Mouse (Mus musculus): ENCODE data around the gene Hspb9. TPM values are rescaled to one million over a fixed set of nuclear protein-coding genes. Genes with fewer than 3 reads are reported as not detected.
A peak's percentile ranks its signal among the peaks of the same experiment; 100 is the strongest.

Hspb9 gene
- polyA plus RNA-seq, 1 experiment from 2014 or later, result 0.36 TPM

- Histone ChIP-seq H3K9me3 (ENCODE audit: control insufficient read depth, low read length) (no peaks in the 10 kb centered on the region), H3K27ac (ENCODE audit: low read depth, low read length) (no peak overlapping the region), H3K4me2 (ENCODE audit: low read depth, low read length, severe bottlenecking) (no peak overlapping the region), H3K27me3 (ENCODE audit: control insufficient read depth, insufficient read depth, low read length) (peaks cover 5% of the 10 kb centered on the region), H3K4me3 (ENCODE audit: low read depth, low read length) (no peak overlapping the region), H3K9ac (ENCODE audit: low read length) (no peak overlapping the region), H3K36me3 (ENCODE audit: control insufficient read depth, insufficient read depth, low read length) (no peaks in the 10 kb centered on the region), H3K4me1 (replicated peaks; ENCODE audit: control insufficient read depth, insufficient read depth, low read length) (peaks cover 2% of the 10 kb centered on the region; the same call in 1 of the 2 replicates)
- WGBS, result 86% methylated on average over 12 of the region's 12 CpGs
- no peak for ATAC-seq (replicated peaks; ENCODE audit: low FRiP score)
- DNase-seq (ENCODE audit: low spot score), result no peak
Observed at GRCm38 (mm10) chr11:100754021-100754692, 40.5 kb downstream of the Hspb9 start.

GRCm38 (mm10) chr11:100754693-100755057, 41.0 kb downstream of the Hspb9 start:
- no peaks in the 10 kb centered on the region for H3K36me3 ChIP-seq (ENCODE audit: control insufficient read depth, insufficient read depth, low read length)
- WGBS, result 88% methylated on average over 3 of the region's 3 CpGs
- H3K27ac ChIP-seq (ENCODE audit: low read depth, low read length), result no peak overlapping the region
- no peak overlapping the region for H3K9ac ChIP-seq (ENCODE audit: low read length)
- H3K4me2 ChIP-seq (ENCODE audit: low read depth, low read length, severe bottlenecking), result no peak overlapping the region
- no peaks in the 10 kb centered on the region for H3K9me3 ChIP-seq (ENCODE audit: control insufficient read depth, low read length)
- ATAC-seq (replicated peaks; ENCODE audit: low FRiP score), result no peak
- H3K4me3 ChIP-seq (ENCODE audit: low read depth, low read length), result no peak overlapping the region
- H3K27me3 ChIP-seq (ENCODE audit: control insufficient read depth, insufficient read depth, low read length), result peaks cover 8% of the 10 kb centered on the region
- no peak for DNase-seq (ENCODE audit: low spot score)
- H3K4me1 ChIP-seq (replicated peaks; ENCODE audit: control insufficient read depth, insufficient read depth, low read length), result peaks cover 5% of the 10 kb centered on the region; the same call in 1 of the 2 replicates

- Histone ChIP-seq H3K27me3 (ENCODE audit: control insufficient read depth, insufficient read depth, low read length) (peaks cover 13% of the 10 kb centered on the region), H3K4me2 (ENCODE audit: low read depth, low read length, severe bottlenecking) (no peak overlapping the region), H3K27ac (ENCODE audit: low read depth, low read length) (no peak overlapping the region), H3K4me1 (replicated peaks; ENCODE audit: control insufficient read depth, insufficient read depth, low read length) (peaks cover 8% of the 10 kb centered on the region; the same call in 1 of the 2 replicates), H3K4me3 (ENCODE audit: low read depth, low read length) (no peak overlapping the region), H3K36me3 (ENCODE audit: control insufficient read depth, insufficient read depth, low read length) (no peaks in the 10 kb centered on the region), H3K9ac (ENCODE audit: low read length) (no peak overlapping the region), H3K9me3 (ENCODE audit: control insufficient read depth, low read length) (no peaks in the 10 kb centered on the region)
- no peak for DNase-seq (ENCODE audit: low spot score)
- 74% methylated on average over 6 of the region's 6 CpGs for WGBS
- ATAC-seq (replicated peaks; ENCODE audit: low FRiP score), result no peak
Observed at GRCm38 (mm10) chr11:100756476-100756875, 42.8 kb downstream of the Hspb9 start.

- Histone ChIP-seq H3K9me3 (ENCODE audit: control insufficient read depth, low read length) (no peaks in the 10 kb centered on the region), H3K27me3 (ENCODE audit: control insufficient read depth, insufficient read depth, low read length) (peaks cover 13% of the 10 kb centered on the region), H3K4me2 (ENCODE audit: low read depth, low read length, severe bottlenecking) (no peak overlapping the region), H3K36me3 (ENCODE audit: control insufficient read depth, insufficient read depth, low read length) (no peaks in the 10 kb centered on the region), H3K9ac (ENCODE audit: low read length) (no peak overlapping the region), H3K4me1 (replicated peaks; ENCODE audit: control insufficient read depth, insufficient read depth, low read length) (peaks cover 8% of the 10 kb centered on the region; the same call in 1 of the 2 replicates), H3K4me3 (ENCODE audit: low read depth, low read length) (no peak overlapping the region), H3K27ac (ENCODE audit: low read depth, low read length) (no peak overlapping the region)
- DNase-seq (ENCODE audit: low spot score) (no peak), ATAC-seq (replicated peaks; ENCODE audit: low FRiP score) (no peak)
- WGBS, result 92% methylated on average over 12 of the region's 12 CpGs
Observed at GRCm38 (mm10) chr11:100757566-100757965, 43.9 kb downstream of the Hspb9 start.

GRCm38 (mm10) chr11:100758707-100759610, 45.3 kb downstream of the Hspb9 start:
- DNase-seq (ENCODE audit: low spot score) (peak; percentile 85), ATAC-seq (replicated peaks; ENCODE audit: low FRiP score) (peak; percentile 54)
- H3K9ac ChIP-seq (ENCODE audit: low read length), result peak overlapping the region; percentile 45
- under 1% methylated on average over 35 of the region's 35 CpGs for WGBS
- peaks cover 13% of the 10 kb centered on the region for H3K27me3 ChIP-seq (ENCODE audit: control insufficient read depth, insufficient read depth, low read length)
- no peaks in the 10 kb centered on the region for H3K9me3 ChIP-seq (ENCODE audit: control insufficient read depth, low read length)
- peak overlapping the region; percentile 83 for H3K4me2 ChIP-seq (ENCODE audit: low read depth, low read length, severe bottlenecking)
- no peak overlapping the region for H3K27ac ChIP-seq (ENCODE audit: low read depth, low read length)
- no peaks in the 10 kb centered on the region for H3K36me3 ChIP-seq (ENCODE audit: control insufficient read depth, insufficient read depth, low read length)
- peaks cover 8% of the 10 kb centered on the region; the same call in 1 of the 2 replicates for H3K4me1 ChIP-seq (replicated peaks; ENCODE audit: control insufficient read depth, insufficient read depth, low read length)
- H3K4me3 ChIP-seq (ENCODE audit: low read depth, low read length), result peak overlapping the region; percentile 35

- Histone ChIP-seq H3K9ac (ENCODE audit: low read length) (peak within 1 kb of the TSS; percentile 45), H3K4me3 (ENCODE audit: low read depth, low read length) (peak within 1 kb of the TSS; percentile 35), H3K36me3 (ENCODE audit: control insufficient read depth, insufficient read depth, low read length) (no peaks in the 10 kb centered on the region), H3K9me3 (ENCODE audit: control insufficient read depth, low read length) (no peaks in the 10 kb centered on the region), H3K4me2 (ENCODE audit: low read depth, low read length, severe bottlenecking) (peak within 1 kb of the TSS; percentile 83), H3K27me3 (ENCODE audit: control insufficient read depth, insufficient read depth, low read length) (peaks cover 13% of the 10 kb centered on the region), H3K27ac (ENCODE audit: low read depth, low read length) (no peak within 1 kb of the TSS), H3K4me1 (replicated peaks; ENCODE audit: control insufficient read depth, insufficient read depth, low read length) (peaks cover 8% of the 10 kb centered on the region; the same call in 1 of the 2 replicates)
- ATAC-seq (replicated peaks; ENCODE audit: low FRiP score) (peak; percentile 31; the same call in 1 of the 2 replicates), DNase-seq (ENCODE audit: low spot score) (peak; percentile 72)
- WGBS, result under 1% methylated on average over 49 of the region's 51 CpGs
Observed at GRCm38 (mm10) chr11:100759611-100760233, 46.1 kb downstream of the Hspb9 start, which contains the start of gene Kcnh4. Gene Kcnh4, minus strand, starts transcription at chr11:100759942.

- H3K27ac ChIP-seq (ENCODE audit: low read depth, low read length), result no peak overlapping the region
Observed at GRCm38 (mm10) chr11:100761547-100762045, 47.9 kb downstream of the Hspb9 start.

GRCm38 (mm10) chr11:100762831-100763230, 49.2 kb downstream of the Hspb9 start, which contains the start of gene Hcrt:
Gene Hcrt, minus strand, starts transcription at chr11:100762931.
- WGBS, result 89% methylated on average over 7 of the region's 7 CpGs
- no peak within 1 kb of the TSS for H3K27ac ChIP-seq (ENCODE audit: low read depth, low read length)

More at GRCm38 (mm10) chr11:100761547-100762045, 47.9 kb downstream of the Hspb9 start:
- H3K4me2 ChIP-seq (ENCODE audit: low read depth, low read length, severe bottlenecking), result peak overlapping the region; percentile 85
- DNase-seq (ENCODE audit: low spot score), result peak; percentile 94
- ATAC-seq (replicated peaks; ENCODE audit: low FRiP score), result peak; percentile 75
- H3K9ac ChIP-seq (ENCODE audit: low read length), result peak overlapping the region; percentile 63
- H3K27me3 ChIP-seq (ENCODE audit: control insufficient read depth, insufficient read depth, low read length), result peaks cover 13% of the 10 kb centered on the region
- under 1% methylated on average over 27 of the region's 27 CpGs for WGBS
- no peaks in the 10 kb centered on the region for H3K9me3 ChIP-seq (ENCODE audit: control insufficient read depth, low read length)
- H3K36me3 ChIP-seq (ENCODE audit: control insufficient read depth, insufficient read depth, low read length), result no peaks in the 10 kb centered on the region
- peak overlapping the region; percentile 35 for H3K4me3 ChIP-seq (ENCODE audit: low read depth, low read length)
- H3K4me1 ChIP-seq (replicated peaks; ENCODE audit: control insufficient read depth, insufficient read depth, low read length), result peaks cover 8% of the 10 kb centered on the region; the same call in 1 of the 2 replicates

More at GRCm38 (mm10) chr11:100762831-100763230, 49.2 kb downstream of the Hspb9 start, which contains the start of gene Hcrt:
- DNase-seq (ENCODE audit: low spot score), result no peak
- peaks cover 13% of the 10 kb centered on the region for H3K27me3 ChIP-seq (ENCODE audit: control insufficient read depth, insufficient read depth, low read length)
- H3K4me2 ChIP-seq (ENCODE audit: low read depth, low read length, severe bottlenecking), result peak within 1 kb of the TSS; percentile 85
- no peak for ATAC-seq (replicated peaks; ENCODE audit: low FRiP score)
- peaks cover 8% of the 10 kb centered on the region; the same call in 1 of the 2 replicates for H3K4me1 ChIP-seq (replicated peaks; ENCODE audit: control insufficient read depth, insufficient read depth, low read length)
- no peaks in the 10 kb centered on the region for H3K9me3 ChIP-seq (ENCODE audit: control insufficient read depth, low read length)
- H3K4me3 ChIP-seq (ENCODE audit: low read depth, low read length), result peak within 1 kb of the TSS; percentile 35
- no peaks in the 10 kb centered on the region for H3K36me3 ChIP-seq (ENCODE audit: control insufficient read depth, insufficient read depth, low read length)
- H3K9ac ChIP-seq (ENCODE audit: low read length), result peak within 1 kb of the TSS; percentile 63

All from forebrain, embryonic 11.5 days (tissue).